Mouse (Mus musculus) brain, embryonic 14.5 days (tissue): ENCODE results near the gene Fads3.

Source experiments
- CTCF ChIP-seq: fragments of 200-500 bp; IDR thresholded peaks from 2 replicates; pipeline ENCODE4 v1.5.1; 2012; ENCODE audit warnings: inconsistent platforms, mild to moderate bottlenecking, moderate library complexity, borderline replicate concordance; ENCODE audit not compliant: insufficient read depth, insufficient read length; ENCODE audit errors: extremely low read depth
- POLR2A ChIP-seq: fragments of 200-500 bp; IDR thresholded peaks from 2 replicates; pipeline ENCODE4 v1.6.1; 2012; ENCODE audit warnings: mild to moderate bottlenecking, inconsistent platforms, borderline replicate concordance; ENCODE audit not compliant: poor library complexity, insufficient read depth, insufficient read length, severe bottlenecking; ENCODE audit errors: extremely low read depth

DNA sequence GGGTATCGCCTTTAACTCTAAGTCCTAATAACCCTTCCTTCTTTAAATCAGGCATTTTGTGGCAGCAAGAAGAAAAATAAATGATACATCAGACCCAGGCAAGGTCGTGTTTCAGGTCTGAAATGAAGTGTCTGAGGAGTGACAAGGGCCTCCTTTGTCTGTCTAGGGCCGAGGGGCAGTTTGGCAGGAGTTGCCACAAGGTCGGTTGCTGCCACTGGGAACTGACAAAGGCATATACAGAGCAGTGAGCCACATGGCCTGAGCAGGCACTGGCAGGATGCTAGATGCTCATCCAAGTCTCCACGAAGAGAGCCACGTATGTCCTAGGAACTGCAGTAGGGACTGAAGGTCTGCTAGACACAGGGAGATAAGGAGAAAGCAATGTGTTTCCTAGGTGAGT is 37.0 kb downstream of the Fads3 start:
- TF ChIP-seq POLR2A (no peak), CTCF (no peak)
